Mouse (Mus musculus) liver, embryonic 14.5 days (tissue): ENCODE data around the gene Galnt16. TPM values are rescaled to one million over a fixed set of nuclear protein-coding genes. Genes with fewer than 3 reads are reported as not detected.

Experiments
- ATAC-seq: fragments of 200-750 bp; cut with Nextera tagmentation; 2 replicates; pipeline ENCODE4 v1.8.0; 2017; ENCODE audit warnings: moderate number of reproducible peaks, mild to moderate bottlenecking, moderate library complexity; ENCODE audit not compliant: insufficient read depth
- DNase-seq, 3 experiments: peaks; one replicate each; pipeline ENCODE4 v3.0.0-alpha.2; 2012 to 2013; ENCODE audit warnings: low read depth in 3 of 3, low spot score in 3 of 3
- H3K27ac ChIP-seq: fragments of 300-500 bp; sonication (generic); 2 replicates; pipeline ENCODE4 v1.5.1; 2014; ENCODE audit warnings: moderate library complexity, mild to moderate bottlenecking, control low read depth, inconsistent platforms
- H3K27me3 ChIP-seq: fragments of 300-500 bp; sonication (generic); 2 replicates; pipeline ENCODE4 v1.6.1; 2014; ENCODE audit warnings: mild to moderate bottlenecking, low read length, moderate library complexity; ENCODE audit not compliant: control insufficient read depth, insufficient read depth
- H3K36me3 ChIP-seq: fragments of 300-500 bp; sonication (generic); replicated peaks from 2 replicates; pipeline ENCODE4 v1.6.1; 2014; ENCODE audit warnings: low read depth; ENCODE audit not compliant: control insufficient read depth, insufficient read depth
- H3K4me1 ChIP-seq, 2 experiments: fragments of 200-500 bp in 1 of 2; fragments of 300-500 bp in 1 of 2; sonication (generic) in 1 of 2; replicated peaks; 2 replicates each; pipeline ENCODE4 v1.6.1; 2012 to 2014; ENCODE audit warnings: antibody characterized with exemption in 1 of 2, inconsistent platforms in 1 of 2, low read length in 1 of 2; ENCODE audit not compliant: control insufficient read depth in 2 of 2, insufficient read depth in 2 of 2
- H3K4me2 ChIP-seq: fragments of 300-500 bp; sonication (generic); 2 replicates; pipeline ENCODE4 v1.6.1; 2014; ENCODE audit warnings: low read depth, mild to moderate bottlenecking, control low read depth, moderate library complexity
- H3K4me3 ChIP-seq, 2 experiments: fragments of 200-500 bp in 1 of 2; fragments of 300-500 bp in 1 of 2; sonication (generic) in 1 of 2; 2 replicates each; pipeline ENCODE4 v1.5.1; 2012 to 2014; ENCODE audit warnings: low read depth in 2 of 2, low read length in 2 of 2, mild to moderate bottlenecking in 2 of 2, control low read depth in 1 of 2, inconsistent platforms in 1 of 2, moderate library complexity in 1 of 2; ENCODE audit not compliant: insufficient read depth in 1 of 2
- H3K9ac ChIP-seq: fragments of 300-500 bp; sonication (generic); replicated peaks from 2 replicates; pipeline ENCODE4 v1.6.1; 2014; ENCODE audit warnings: mild to moderate bottlenecking, control low read depth, moderate library complexity
- H3K9me3 ChIP-seq: fragments of 300-500 bp; sonication (generic); 2 replicates; pipeline ENCODE4 v1.6.1; 2016; ENCODE audit warnings: low read length, mixed read lengths; ENCODE audit not compliant: control insufficient read depth
- CTCF ChIP-seq: IDR thresholded peaks from 2 replicates; pipeline ENCODE4 v1.5.1; 2016; ENCODE audit warnings: antibody characterized with exemption, low read depth, control low read depth
- EP300 ChIP-seq: IDR thresholded peaks from 2 replicates; pipeline ENCODE4 v1.6.1; 2016; ENCODE audit warnings: antibody characterized with exemption, low read depth
- WGBS: fragments of 180-500 bp; shearing (Covaris S2); extraction: QIAGEN DNeasy Blood & Tissue Kit; methylation state at CpG from one replicate; pipeline ENCODE4 v1.1.7; 2014; ENCODE audit not compliant: insufficient replicate concordance; 5-methylcytosine and 5-hydroxymethylcytosine counted together
- polyA plus RNA-seq, 2 experiments: library from polyadenylated mRNA; depleted of rRNA in 1 of 2; stranded (reverse) in 1 of 2; unstranded in 1 of 2; fragments of >200 nt; fragmentation: Nextera tagmentation in 1 of 2; extraction: Ambion mirVana in 1 of 2; gene quantifications; 2 replicates each; pipeline versions ENCODE4 v1.2.1 to v1.2.3; 2012 to 2014

Gene Galnt16
- polyA plus RNA-seq, 2 experiments, result 0.04 to 0.07 TPM

GRCm38 (mm10) chr12:80483397-80483796, 34.7 kb upstream of the Galnt16 start:
- no peaks in the 10 kb centered on the region for H3K36me3 ChIP-seq
- no peak overlapping the region for H3K27ac ChIP-seq
- no peak overlapping the region for H3K4me2 ChIP-seq
- no peaks in the 10 kb centered on the region for H3K4me1 ChIP-seq
- 50% methylated on average over 3 of the region's 3 CpGs for WGBS
- ATAC-seq (no peak), DNase-seq (no peak)
- no peaks in the 10 kb centered on the region for H3K9me3 ChIP-seq
- TF ChIP-seq EP300 (no peak), CTCF (no peak)
- no peak overlapping the region for H3K9ac ChIP-seq
- no peaks in the 10 kb centered on the region for H3K27me3 ChIP-seq
- no peak overlapping the region for H3K4me3 ChIP-seq

- no peaks in the 10 kb centered on the region for H3K9me3 ChIP-seq
- no peak overlapping the region for H3K4me3 ChIP-seq
- DNase-seq (no peak), ATAC-seq (no peak)
- no peaks in the 10 kb centered on the region for H3K27me3 ChIP-seq
- no peak overlapping the region for H3K9ac ChIP-seq
- H3K36me3 ChIP-seq, result no peaks in the 10 kb centered on the region
- no peak overlapping the region for H3K4me2 ChIP-seq
- TF ChIP-seq EP300, result no peak
- no peak for TF ChIP-seq CTCF
- H3K27ac ChIP-seq, result no peak overlapping the region
- 67% methylated on average over 5 of the region's 5 CpGs for WGBS
- H3K4me1 ChIP-seq, result no peaks in the 10 kb centered on the region
Measured at GRCm38 (mm10) chr12:80493311-80493710, 24.8 kb upstream of the Galnt16 start.

- Histone ChIP-seq H3K9ac (no peak overlapping the region), H3K27me3 (no peaks in the 10 kb centered on the region), H3K9me3 (no peaks in the 10 kb centered on the region), H3K4me2 (no peak overlapping the region), H3K4me3 (no peak overlapping the region), H3K27ac (no peak overlapping the region), H3K4me1 (no peaks in the 10 kb centered on the region), H3K36me3 (no peaks in the 10 kb centered on the region)
- DNase-seq (no peak), ATAC-seq (no peak)
- TF ChIP-seq EP300, result no peak
- TF ChIP-seq CTCF, result no peak
- 3% methylated on average over 1 of the region's 1 CpGs for WGBS
Measured at GRCm38 (mm10) chr12:80495691-80496090, 22.4 kb upstream of the Galnt16 start.

GRCm38 (mm10) chr12:80498356-80498755, 19.7 kb upstream of the Galnt16 start:
- WGBS, result 53% methylated on average over 4 of the region's 4 CpGs

GRCm38 (mm10) chr12:80500506-80500905, 17.6 kb upstream of the Galnt16 start:
- WGBS, result 31% methylated on average over 1 of the region's 1 CpGs

More at GRCm38 (mm10) chr12:80498356-80498755, 19.7 kb upstream of the Galnt16 start:
- no peaks in the 10 kb centered on the region for H3K4me1 ChIP-seq
- DNase-seq (no peak), ATAC-seq (no peak)
- no peaks in the 10 kb centered on the region for H3K36me3 ChIP-seq
- no peak overlapping the region for H3K9ac ChIP-seq
- TF ChIP-seq CTCF, result 0 out of 2 replicates have a peak, but pooled peaks have one; percentile 2
- TF ChIP-seq EP300, result no peak
- H3K27me3 ChIP-seq, result no peaks in the 10 kb centered on the region
- H3K27ac ChIP-seq, result no peak overlapping the region
- H3K4me3 ChIP-seq, result no peak overlapping the region
- no peaks in the 10 kb centered on the region for H3K9me3 ChIP-seq
- H3K4me2 ChIP-seq, result no peak overlapping the region

More at GRCm38 (mm10) chr12:80500506-80500905, 17.6 kb upstream of the Galnt16 start:
- DNase-seq (no peak), ATAC-seq (no peak)
- H3K4me3 ChIP-seq, result no peak overlapping the region
- no peak overlapping the region for H3K4me2 ChIP-seq
- H3K9ac ChIP-seq, result no peak overlapping the region
- H3K9me3 ChIP-seq, result no peaks in the 10 kb centered on the region
- no peaks in the 10 kb centered on the region for H3K4me1 ChIP-seq
- H3K27me3 ChIP-seq, result no peaks in the 10 kb centered on the region
- no peak overlapping the region for H3K27ac ChIP-seq
- no peaks in the 10 kb centered on the region for H3K36me3 ChIP-seq
- TF ChIP-seq EP300, result no peak
- TF ChIP-seq CTCF, result no peak
